Mouse (Mus musculus) embryonic facial prominence, embryonic 15.5 days (tissue): ENCODE measurements around the gene Lnx1. TPM values are rescaled to one million over a fixed set of nuclear protein-coding genes. Genes with fewer than 3 reads are reported as not detected.

Experiments
- ATAC-seq: fragments of 200-750 bp; cut with Nextera tagmentation; 2 replicates; pipeline ENCODE4 v1.8.0; 2017; ENCODE audit warnings: low read depth, moderate TSS enrichment; ENCODE audit not compliant: insufficient number of reproducible peaks, low FRiP score, low TSS enrichment
- H3K27ac ChIP-seq: fragments of 300-500 bp; sonication (generic); replicated peaks from 2 replicates; pipeline ENCODE4 v1.5.1; 2015; ENCODE audit warnings: mild to moderate bottlenecking, inconsistent platforms
- H3K27me3 ChIP-seq: fragments of 300-500 bp; sonication (generic); 2 replicates; pipeline ENCODE4 v1.6.1; 2015; ENCODE audit warnings: inconsistent platforms
- H3K36me3 ChIP-seq: fragments of 300-500 bp; sonication (generic); 2 replicates; pipeline ENCODE4 v1.6.1; 2015; ENCODE audit warnings: mild to moderate bottlenecking, inconsistent platforms
- H3K4me1 ChIP-seq: fragments of 300-500 bp; sonication (generic); 2 replicates; pipeline ENCODE4 v1.6.1; 2015; ENCODE audit warnings: inconsistent platforms
- H3K4me2 ChIP-seq: fragments of 300-500 bp; sonication (generic); replicated peaks from 2 replicates; pipeline ENCODE4 v1.6.1; 2015; ENCODE audit warnings: mild to moderate bottlenecking, inconsistent platforms
- H3K4me3 ChIP-seq: fragments of 300-500 bp; sonication (generic); replicated peaks from 2 replicates; pipeline ENCODE4 v1.5.1; 2015; ENCODE audit warnings: mild to moderate bottlenecking, inconsistent platforms
- H3K9ac ChIP-seq: fragments of 300-500 bp; sonication (generic); 2 replicates; pipeline ENCODE4 v1.6.1; 2015; ENCODE audit warnings: inconsistent platforms
- H3K9me3 ChIP-seq: fragments of 300-500 bp; sonication (generic); replicated peaks from 2 replicates; pipeline ENCODE4 v1.6.1; 2016; ENCODE audit warnings: inconsistent platforms
- WGBS: fragments of 180-500 bp; shearing (Covaris S2); methylation state at CpG from one replicate; pipeline ENCODE4 v1.1.7; 2015; 5-methylcytosine and 5-hydroxymethylcytosine counted together
- polyA plus RNA-seq: library from polyadenylated mRNA; unstranded; fragments of >200 nt; fragmentation: Nextera tagmentation; extraction: Ambion mirVana; gene quantifications from 2 replicates; pipeline ENCODE4 v1.2.1, GENCODE M21; 2015

Gene Lnx1
- polyA plus RNA-seq, 1 experiment from 2014 or later, result 4.4 TPM

- H3K27me3 ChIP-seq, result no peaks in the 10 kb centered on the region
- H3K27ac ChIP-seq, result no peak overlapping the region
- no peaks in the 10 kb centered on the region for H3K36me3 ChIP-seq
- no peak overlapping the region for H3K4me2 ChIP-seq
- peaks cover 4% of the 10 kb centered on the region; the same call in 1 of the 2 replicates for H3K4me1 ChIP-seq
- ATAC-seq, result no peak
- H3K4me3 ChIP-seq, result no peak overlapping the region
- H3K9ac ChIP-seq, result no peak overlapping the region
- 67% methylated on average over 6 of the region's 6 CpGs for WGBS
- H3K9me3 ChIP-seq, result no peaks in the 10 kb centered on the region
Measured at GRCm38 (mm10) chr5:74654527-74654926, 48.2 kb downstream of the Lnx1 start.

GRCm38 (mm10) chr5:74653766-74654165, 48.9 kb downstream of the Lnx1 start:
- Histone ChIP-seq H3K9me3 (no peaks in the 10 kb centered on the region), H3K36me3 (no peaks in the 10 kb centered on the region), H3K4me3 (no peak overlapping the region), H3K27ac (no peak overlapping the region), H3K4me2 (no peak overlapping the region), H3K9ac (no peak overlapping the region), H3K4me1 (peaks cover 2% of the 10 kb centered on the region; the same call in 1 of the 2 replicates), H3K27me3 (no peaks in the 10 kb centered on the region)
- 88% methylated on average over 10 of the region's 10 CpGs for WGBS
- ATAC-seq, result no peak

GRCm38 (mm10) chr5:74649122-74649521, 53.6 kb downstream of the Lnx1 start:
- WGBS, result 97% methylated on average over 1 of the region's 1 CpGs

GRCm38 (mm10) chr5:74648216-74648615, 54.5 kb downstream of the Lnx1 start:
- H3K4me3 ChIP-seq, result no peak overlapping the region
- no peak for ATAC-seq
- H3K36me3 ChIP-seq, result no peaks in the 10 kb centered on the region
- no peaks in the 10 kb centered on the region for H3K4me1 ChIP-seq
- H3K4me2 ChIP-seq, result no peak overlapping the region
- no peak overlapping the region for H3K9ac ChIP-seq
- H3K9me3 ChIP-seq, result no peaks in the 10 kb centered on the region
- H3K27me3 ChIP-seq, result no peaks in the 10 kb centered on the region
- H3K27ac ChIP-seq, result no peak overlapping the region
- WGBS, result 67% methylated on average over 9 of the region's 9 CpGs

More at GRCm38 (mm10) chr5:74649122-74649521, 53.6 kb downstream of the Lnx1 start:
- Histone ChIP-seq H3K36me3 (no peaks in the 10 kb centered on the region), H3K9me3 (no peaks in the 10 kb centered on the region), H3K9ac (no peak overlapping the region), H3K4me1 (no peaks in the 10 kb centered on the region), H3K4me3 (no peak overlapping the region), H3K27ac (no peak overlapping the region), H3K27me3 (no peaks in the 10 kb centered on the region), H3K4me2 (no peak overlapping the region)
- no peak for ATAC-seq

GRCm38 (mm10) chr5:74647584-74647984, 55.1 kb downstream of the Lnx1 start:
- H3K36me3 ChIP-seq, result no peaks in the 10 kb centered on the region
- no peaks in the 10 kb centered on the region for H3K27me3 ChIP-seq
- H3K9me3 ChIP-seq, result no peaks in the 10 kb centered on the region
- H3K4me2 ChIP-seq, result no peak overlapping the region
- whole genome bisulfite sequencing, result 43% methylated on average over 5 of the region's 6 CpGs
- H3K9ac ChIP-seq, result no peak overlapping the region
- no peak overlapping the region for H3K27ac ChIP-seq
- no peak overlapping the region for H3K4me3 ChIP-seq
- ATAC-seq, result no peak
- no peaks in the 10 kb centered on the region for H3K4me1 ChIP-seq

GRCm38 (mm10) chr5:74642291-74642690, 60.4 kb downstream of the Lnx1 start:
- no peak for ATAC-seq
- Histone ChIP-seq H3K9me3 (no peaks in the 10 kb centered on the region), H3K36me3 (no peaks in the 10 kb centered on the region), H3K27ac (no peak overlapping the region), H3K4me2 (no peak overlapping the region), H3K9ac (no peak overlapping the region), H3K4me1 (0 out of 2 replicates have a peak, but pooled peaks cover 7% of the 10 kb centered on the region), H3K4me3 (no peak overlapping the region), H3K27me3 (no peaks in the 10 kb centered on the region)
- 60% methylated on average over 2 of the region's 2 CpGs for WGBS

- no peak for ATAC-seq
- WGBS, result 46% methylated on average over 6 of the region's 6 CpGs
Measured at GRCm38 (mm10) chr5:74641000-74641399, 61.7 kb downstream of the Lnx1 start.

GRCm38 (mm10) chr5:74640504-74640903, 62.2 kb downstream of the Lnx1 start:
- H3K9ac ChIP-seq, result no peak overlapping the region
- 93% methylated on average over 4 of the region's 4 CpGs for whole genome bisulfite sequencing
- H3K4me1 ChIP-seq, result peaks cover 14% of the 10 kb centered on the region; the same call in 1 of the 2 replicates
- H3K4me2 ChIP-seq, result no peak overlapping the region
- H3K36me3 ChIP-seq, result no peaks in the 10 kb centered on the region
- no peak for ATAC-seq
- no peaks in the 10 kb centered on the region for H3K9me3 ChIP-seq
- H3K27me3 ChIP-seq, result no peaks in the 10 kb centered on the region
- H3K27ac ChIP-seq, result no peak overlapping the region; the same call in 1 of the 2 replicates
- H3K4me3 ChIP-seq, result no peak overlapping the region

More at GRCm38 (mm10) chr5:74641000-74641399, 61.7 kb downstream of the Lnx1 start:
- Histone ChIP-seq H3K9me3 (no peaks in the 10 kb centered on the region), H3K4me2 (no peak overlapping the region), H3K36me3 (no peaks in the 10 kb centered on the region), H3K4me1 (0 out of 2 replicates have a peak, but pooled peaks cover 11% of the 10 kb centered on the region), H3K27ac (no peak overlapping the region), H3K4me3 (no peak overlapping the region), H3K9ac (no peak overlapping the region), H3K27me3 (no peaks in the 10 kb centered on the region)

GRCm38 (mm10) chr5:74639516-74639915, 63.2 kb downstream of the Lnx1 start:
- no peaks in the 10 kb centered on the region for H3K36me3 ChIP-seq
- no peak overlapping the region for H3K4me2 ChIP-seq
- H3K4me1 ChIP-seq, result peaks cover 18% of the 10 kb centered on the region; the same call in 1 of the 2 replicates
- H3K9ac ChIP-seq, result no peak overlapping the region
- no peaks in the 10 kb centered on the region for H3K9me3 ChIP-seq
- H3K4me3 ChIP-seq, result no peak overlapping the region
- H3K27me3 ChIP-seq, result no peaks in the 10 kb centered on the region
- H3K27ac ChIP-seq, result peak overlapping the region; percentile 56; the same call in 1 of the 2 replicates
- 69% methylated on average over 6 of the region's 6 CpGs for WGBS
- no peak for ATAC-seq

- H3K27me3 ChIP-seq, result no peaks in the 10 kb centered on the region
- peak overlapping the region; percentile 23; the same call in 1 of the 2 replicates for H3K27ac ChIP-seq
- H3K9ac ChIP-seq, result no peak overlapping the region
- H3K4me1 ChIP-seq, result peaks cover 39% of the 10 kb centered on the region
- WGBS, result 40% methylated on average over 3 of the region's 3 CpGs
- H3K4me2 ChIP-seq, result no peak overlapping the region
- no peaks in the 10 kb centered on the region for H3K36me3 ChIP-seq
- no peaks in the 10 kb centered on the region for H3K9me3 ChIP-seq
- H3K4me3 ChIP-seq, result no peak overlapping the region
- 0 out of 2 replicates have a peak, but pooled peaks have one; percentile 48 for ATAC-seq
Measured at GRCm38 (mm10) chr5:74634391-74634790, 68.3 kb downstream of the Lnx1 start.

- Histone ChIP-seq H3K4me2 (no peak overlapping the region), H3K9me3 (no peaks in the 10 kb centered on the region), H3K27me3 (no peaks in the 10 kb centered on the region), H3K9ac (no peak overlapping the region), H3K4me3 (no peak overlapping the region), H3K36me3 (no peaks in the 10 kb centered on the region), H3K27ac (no peak overlapping the region), H3K4me1 (peaks cover 38% of the 10 kb centered on the region)
- no peak for ATAC-seq
- 67% methylated on average over 6 of the region's 6 CpGs for WGBS
Measured at GRCm38 (mm10) chr5:74633453-74633852, 69.3 kb downstream of the Lnx1 start.
